Mouse (Mus musculus) thymus, postnatal 25 days (tissue): ENCODE measurements around the gene Lyrm7.
"Not testable (repeated sequence)": the region's sequence is repeated elsewhere in the genome, so short reads cannot be mapped to it uniquely, and the experiment has no call there.

Source experiments
- DNase-seq: peaks from one replicate; pipeline ENCODE4 v3.0.0; 2022

The Lyrm7 gene

GRCm38 (mm10) chr11:54879922-54880321, 19.2 kb upstream of the Lyrm7 start:
- no peak for DNase-seq

GRCm38 (mm10) chr11:54879434-54879833, 18.7 kb upstream of the Lyrm7 start:
- DNase-seq: peak; percentile 39

- no peak for DNase-seq
Measured at GRCm38 (mm10) chr11:54878893-54879292, 18.2 kb upstream of the Lyrm7 start.

- DNase-seq: no peak
Measured at GRCm38 (mm10) chr11:54876031-54876430, 15.3 kb upstream of the Lyrm7 start.

GRCm38 (mm10) chr11:54871831-54872537, 11.3 kb upstream of the Lyrm7 start:
- DNase-seq: no peak

- no peak for DNase-seq
Measured at GRCm38 (mm10) chr11:54869318-54869717, 8.6 kb upstream of the Lyrm7 start.

- DNase-seq: no peak
Measured at GRCm38 (mm10) chr11:54868445-54868844, 7.7 kb upstream of the Lyrm7 start.

GRCm38 (mm10) chr11:54867903-54868434, 7.3 kb upstream of the Lyrm7 start:
- DNase-seq: no peak

- no peak for DNase-seq
Measured at GRCm38 (mm10) chr11:54867049-54867385, 6.3 kb upstream of the Lyrm7 start.

- DNase-seq: peak; percentile 94
Measured at GRCm38 (mm10) chr11:54866119-54867048, 5.7 kb upstream of the Lyrm7 start, which contains the start of gene Hint1. Hint1 (plus strand) TSS chr11:54866383.

- no peak for DNase-seq
Measured at GRCm38 (mm10) chr11:54865330-54866085, 4.8 kb upstream of the Lyrm7 start.

- peak; percentile 62 for DNase-seq
Measured at GRCm38 (mm10) chr11:54862621-54863520, 2.2 kb upstream of the Lyrm7 start.

- DNase-seq: no peak
Measured at GRCm38 (mm10) chr11:54861471-54862420, 1.0 kb upstream of the Lyrm7 start.

- DNase-seq: peak; percentile 44
Measured at GRCm38 (mm10) chr11:54859322-54860165, 1.2 kb downstream of the Lyrm7 start.

GRCm38 (mm10) chr11:54858880-54859279, 1.8 kb downstream of the Lyrm7 start:
- DNase-seq: not testable (repeated sequence)

GRCm38 (mm10) chr11:54851656-54852055, 9.1 kb downstream of the Lyrm7 start:
- no peak for DNase-seq

GRCm38 (mm10) chr11:54849961-54850758, 10.6 kb downstream of the Lyrm7 start:
- peak; percentile 66 for DNase-seq
